Mouse (Mus musculus) macrophage (primary cell): ENCODE data around the gene Slc38a3. TPM values are rescaled to one million over a fixed set of nuclear protein-coding genes. Genes with fewer than 3 reads are reported as not detected.

Source experiments
- H3K27ac ChIP-seq: fragments of 350-480 bp; formaldehyde crosslinking; 2 replicates; pipeline ENCODE4 v1.9.0; 2021
- H3K36me3 ChIP-seq: fragments of 350-480 bp; formaldehyde crosslinking; 2 replicates; pipeline ENCODE4 v1.9.0; 2021; ENCODE audit errors: inconsistent target
- H3K4me3 ChIP-seq: fragments of 350-480 bp; formaldehyde crosslinking; 2 replicates; pipeline ENCODE4 v1.9.0; 2021; ENCODE audit errors: inconsistent target
- H3K79me2 ChIP-seq: fragments of 350-480 bp; formaldehyde crosslinking; 2 replicates; pipeline ENCODE4 v1.9.0; 2021; ENCODE audit errors: inconsistent target
- WGBS: methylation state at CpG from one replicate; pipeline ENCODE4 v1.1.7; 2026; ENCODE audit warnings: inconsistent platforms; ENCODE audit not compliant: missing documents; 5-methylcytosine and 5-hydroxymethylcytosine counted together
- polyA plus RNA-seq: library from polyadenylated mRNA; stranded (reverse); fragments of 250-400 nt; gene quantifications from 3 replicates; pipeline ENCODE4 v1.2.4, GENCODE M21; 2018; ENCODE audit warnings: inconsistent platforms

Gene Slc38a3
- polyA plus RNA-seq, 1 experiment from 2014 or later = not detected

GRCm38 (mm10) chr9:107602068-107602648 is 67.2 kb downstream of the Slc38a3 start:
- Histone ChIP-seq H3K79me2 (no peaks in the 10 kb centered on the region), H3K4me3 (no peak overlapping the region), H3K36me3 (no peaks in the 10 kb centered on the region), H3K27ac (no peak overlapping the region)
- 10% methylated on average over 10 of the region's 10 CpGs for WGBS

- Histone ChIP-seq H3K79me2 (no peaks in the 10 kb centered on the region), H3K27ac (no peak overlapping the region), H3K4me3 (no peak overlapping the region), H3K36me3 (no peaks in the 10 kb centered on the region)
- WGBS = 81% methylated on average over 11 of the region's 11 CpGs
Observed at GRCm38 (mm10) chr9:107601275-107601674, 68.1 kb downstream of the Slc38a3 start.

- no peaks in the 10 kb centered on the region for H3K79me2 ChIP-seq
- H3K27ac ChIP-seq = no peak overlapping the region
- no peak overlapping the region for H3K4me3 ChIP-seq
- WGBS = 73% methylated on average over 12 of the region's 12 CpGs
- no peaks in the 10 kb centered on the region for H3K36me3 ChIP-seq
Observed at GRCm38 (mm10) chr9:107600745-107601144, 68.6 kb downstream of the Slc38a3 start.

Other genes starting within 250 kb of the Slc38a3 start
- 17.7 to 33.3 TPM (median 29.4 TPM) in 3 replicates for gene Tmem115, start 135.6 kb downstream of the Slc38a3 start, polyA plus RNA-seq
- 7.6 to 19.6 TPM (median 16.7 TPM) in 3 replicates for gene Cyb561d2, start 127.3 kb downstream of the Slc38a3 start, polyA plus RNA-seq
- 9.4 to 15.1 TPM (median 10.0 TPM) in 3 replicates for gene Nprl2, start 127.3 kb downstream of the Slc38a3 start, polyA plus RNA-seq
- not detected in 3 replicates for gene Zmynd10, start 122.2 kb downstream of the Slc38a3 start, polyA plus RNA-seq
- gene Rassf1, start 118.0 kb downstream of the Slc38a3 start, polyA plus RNA-seq = 23.0 to 34.3 TPM (median 33.0 TPM) in 3 replicates
- 30.9 to 32.2 TPM (median 30.9 TPM) in 3 replicates for gene Tusc2, start 106.3 kb downstream of the Slc38a3 start, polyA plus RNA-seq
- gene Hyal2, start 101.6 kb downstream of the Slc38a3 start, polyA plus RNA-seq = 17.0 to 33.6 TPM (median 19.7 TPM) in 3 replicates
- gene Hyal1, start 92.6 kb downstream of the Slc38a3 start, polyA plus RNA-seq = 20.3 to 38.2 TPM (median 30.4 TPM) in 3 replicates
- gene Naa80, start 90.6 kb downstream of the Slc38a3 start, polyA plus RNA-seq = 25.1 to 39.9 TPM (median 29.7 TPM) in 3 replicates
- gene Hyal3, start 88.7 kb downstream of the Slc38a3 start, polyA plus RNA-seq = 0.38 to 0.51 TPM (median 0.43 TPM) in 3 replicates
- gene Ifrd2, start 81.9 kb downstream of the Slc38a3 start, polyA plus RNA-seq = 4.4 to 25.0 TPM (median 10.0 TPM) in 3 replicates
- gene Sema3b, start 60.3 kb downstream of the Slc38a3 start, polyA plus RNA-seq = not detected in 3 replicates
- 624 to 802 TPM (median 682 TPM) in 3 replicates for gene Gnai2, start 34.2 kb downstream of the Slc38a3 start, polyA plus RNA-seq
- not detected in 3 replicates for gene Gnat1, start 10.2 kb upstream of the Slc38a3 start, polyA plus RNA-seq
- 0.08 to 0.93 TPM in 2 of 3 replicates, not detected in the other for gene Sema3f, start 40.9 kb upstream of the Slc38a3 start, polyA plus RNA-seq
- gene Rbm5, start 101.5 kb upstream of the Slc38a3 start, polyA plus RNA-seq = 48.8 to 74.7 TPM (median 61.8 TPM) in 3 replicates
- gene Rbm6, start 203.7 kb upstream of the Slc38a3 start, polyA plus RNA-seq = 41.6 to 90.8 TPM (median 45.5 TPM) in 3 replicates
- 8.2 to 10.9 TPM (median 8.7 TPM) in 3 replicates for gene Mon1a, start 218.6 kb upstream of the Slc38a3 start, polyA plus RNA-seq
- not detected in 3 replicates for gene Mst1r, start 237.3 kb upstream of the Slc38a3 start, polyA plus RNA-seq